Mouse (Mus musculus): ENCODE measurements at regions not wholly inside any gene's neighbourhood (a gene's known extent, or its start where the extent isn't known, plus 50 kb on each side); places are given as distances from the start of the nearest gene placed in this dataset.

DNA sequence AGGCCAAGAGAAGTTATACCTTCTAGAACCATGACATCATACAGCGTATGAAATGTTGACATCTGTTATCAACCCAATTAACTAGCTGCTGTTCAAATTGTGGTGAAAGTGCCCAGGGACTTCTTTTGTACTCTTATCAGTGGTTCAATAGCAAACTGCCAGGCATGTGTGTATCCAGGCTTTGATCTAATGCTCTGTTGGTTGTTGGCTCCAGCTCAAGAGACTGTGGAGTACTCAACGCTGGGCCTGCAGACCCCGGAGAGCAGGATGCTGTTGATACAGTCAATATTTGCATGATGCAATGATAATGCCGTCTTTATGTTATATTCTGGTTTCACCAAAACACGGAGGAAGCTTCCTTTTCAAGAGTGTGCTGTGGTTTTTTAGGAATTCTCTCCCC is 102.9 kb downstream of the Mbip start:
- no peak for TF ChIP-seq USF1 (IDR thresholded peaks at IDR 0.05; ENCODE audit: low read depth, low read length)
- TF ChIP-seq MAX (IDR thresholded peaks at IDR 0.05; ENCODE audit: low read length): no peak

Measured in CH12.LX (cell line).